Mouse (Mus musculus): ENCODE measurements around the gene Arhgap32.
"Not testable (repeated sequence)": the region's sequence is repeated elsewhere in the genome, so short reads cannot be mapped to it uniquely, and the experiment has no call there.

Arhgap32 gene

GRCm38 (mm10) chr9:32137697-32138426, 21.9 kb downstream of the Arhgap32 start:
- DNase-seq (ENCODE audit: low spot score in 2 of 2) = no peak

- no peak for DNase-seq (ENCODE audit: low spot score in 2 of 2)
Observed at GRCm38 (mm10) chr9:32138616-32139015, 22.7 kb downstream of the Arhgap32 start.

GRCm38 (mm10) chr9:32139641-32140040, 23.7 kb downstream of the Arhgap32 start:
- no peak for DNase-seq (ENCODE audit: low spot score in 2 of 2)

GRCm38 (mm10) chr9:32142834-32143233, 26.9 kb downstream of the Arhgap32 start:
- DNase-seq (ENCODE audit: low spot score in 2 of 2) = no peak

- DNase-seq (ENCODE audit: low spot score in 2 of 2) = no peak
Observed at GRCm38 (mm10) chr9:32143451-32143850, 27.5 kb downstream of the Arhgap32 start.

- no peak for DNase-seq (ENCODE audit: low spot score in 2 of 2)
Observed at GRCm38 (mm10) chr9:32146257-32146996, 30.5 kb downstream of the Arhgap32 start.

GRCm38 (mm10) chr9:32149241-32149640, 33.3 kb downstream of the Arhgap32 start:
- DNase-seq (ENCODE audit: low spot score in 2 of 2) = no peak

- DNase-seq (ENCODE audit: low spot score in 2 of 2) = no peak
Observed at GRCm38 (mm10) chr9:32149836-32150642, 34.1 kb downstream of the Arhgap32 start.

GRCm38 (mm10) chr9:32154727-32155371, 38.9 kb downstream of the Arhgap32 start:
- no peak for DNase-seq (ENCODE audit: low spot score in 2 of 2)

GRCm38 (mm10) chr9:32156706-32157105, 40.8 kb downstream of the Arhgap32 start:
- DNase-seq (ENCODE audit: low spot score in 2 of 2) = no peak

- DNase-seq (ENCODE audit: low spot score in 2 of 2) = no peak
Observed at GRCm38 (mm10) chr9:32157201-32157600, 41.3 kb downstream of the Arhgap32 start.

GRCm38 (mm10) chr9:32158837-32159543, 43.1 kb downstream of the Arhgap32 start:
- peak; percentile 38 to 72 for DNase-seq (ENCODE audit: low spot score in 2 of 2)

- DNase-seq (ENCODE audit: low spot score in 2 of 2) = no peak
Observed at GRCm38 (mm10) chr9:32159724-32160123, 43.8 kb downstream of the Arhgap32 start.

- DNase-seq (ENCODE audit: low spot score in 2 of 2) = no peak
Observed at GRCm38 (mm10) chr9:32162792-32163191, 46.9 kb downstream of the Arhgap32 start.

- not testable (repeated sequence) for DNase-seq (ENCODE audit: low spot score in 2 of 2)
Observed at GRCm38 (mm10) chr9:32163820-32164219, 47.9 kb downstream of the Arhgap32 start.

GRCm38 (mm10) chr9:32168546-32169137, 52.7 kb downstream of the Arhgap32 start:
- no peak for DNase-seq (ENCODE audit: low spot score in 2 of 2)

- no peak for DNase-seq (ENCODE audit: low spot score in 2 of 2)
Observed at GRCm38 (mm10) chr9:32170713-32171112, 54.8 kb downstream of the Arhgap32 start.

GRCm38 (mm10) chr9:32176612-32177011, 60.7 kb downstream of the Arhgap32 start:
- peak in 1 of 2 experiments; percentile 22 for DNase-seq (ENCODE audit: low spot score in 2 of 2)

GRCm38 (mm10) chr9:32181170-32181569, 65.2 kb downstream of the Arhgap32 start:
- no peak for DNase-seq (ENCODE audit: low spot score in 2 of 2)

- DNase-seq (ENCODE audit: low spot score in 2 of 2) = no peak
Observed at GRCm38 (mm10) chr9:32186489-32186888, 70.6 kb downstream of the Arhgap32 start.
